Mouse (Mus musculus) intestine, embryonic 16.5 days (tissue): ENCODE data around the gene Tmprss6. TPM values are rescaled to one million over a fixed set of nuclear protein-coding genes. Genes with fewer than 3 reads are reported as not detected.

ENCODE experiments used
- ATAC-seq: fragments of 200-750 bp; cut with Nextera tagmentation; 2 replicates; pipeline ENCODE4 v1.8.0; 2017; ENCODE audit warnings: moderate TSS enrichment, moderate library complexity
- H3K27ac ChIP-seq: fragments of 300-500 bp; sonication (generic); 2 replicates; pipeline ENCODE4 v1.5.1; 2014; ENCODE audit warnings: mild to moderate bottlenecking, low read length
- H3K27me3 ChIP-seq: fragments of 300-500 bp; sonication (generic); replicated peaks from 2 replicates; pipeline ENCODE4 v1.6.1; 2014; ENCODE audit warnings: low read length, control low read depth, mixed read lengths; ENCODE audit not compliant: control insufficient read depth, insufficient read depth
- H3K36me3 ChIP-seq: fragments of 300-500 bp; sonication (generic); 2 replicates; pipeline ENCODE4 v1.6.1; 2014; ENCODE audit warnings: low read length, control low read depth; ENCODE audit not compliant: control insufficient read depth, insufficient read depth
- H3K4me1 ChIP-seq: fragments of 300-500 bp; sonication (generic); 2 replicates; pipeline ENCODE4 v1.6.1; 2014; ENCODE audit warnings: low read length, control low read depth, mixed read lengths; ENCODE audit not compliant: control insufficient read depth, insufficient read depth
- H3K4me2 ChIP-seq: fragments of 300-500 bp; sonication (generic); 2 replicates; pipeline ENCODE4 v1.6.1; 2014; ENCODE audit warnings: low read depth, low read length, control low read depth
- H3K4me3 ChIP-seq: fragments of 300-500 bp; sonication (generic); 2 replicates; pipeline ENCODE4 v1.5.1; 2014; ENCODE audit warnings: mild to moderate bottlenecking, low read length
- H3K9ac ChIP-seq: fragments of 300-500 bp; sonication (generic); 2 replicates; pipeline ENCODE4 v1.6.1; 2014; ENCODE audit warnings: low read depth, low read length
- H3K9me3 ChIP-seq: fragments of 300-500 bp; sonication (generic); 2 replicates; pipeline ENCODE4 v1.6.1; 2016; ENCODE audit warnings: low read length, control low read depth; ENCODE audit not compliant: control insufficient read depth
- WGBS: fragments of 180-500 bp; shearing (Covaris S2); extraction: QIAGEN DNeasy Blood & Tissue Kit; methylation state at CpG from one replicate; pipeline ENCODE4 v1.1.7; 2014; 5-methylcytosine and 5-hydroxymethylcytosine counted together
- polyA plus RNA-seq: library from polyadenylated mRNA; unstranded; fragments of >200 nt; fragmentation: Nextera tagmentation; extraction: Ambion mirVana; gene quantifications from 2 replicates; pipeline ENCODE4 v1.2.1, GENCODE M21; 2015

Tmprss6 gene
- polyA plus RNA-seq, 1 experiment from 2014 or later = 0.82 TPM

GRCm38 (mm10) chr15:78508443-78508842 lies 40.0 kb upstream of the Tmprss6 start:
- Histone ChIP-seq H3K9ac (no peak overlapping the region), H3K9me3 (no peaks in the 10 kb centered on the region; the same call in 1 of the 2 replicates), H3K4me1 (no peaks in the 10 kb centered on the region), H3K4me2 (no peak overlapping the region), H3K4me3 (no peak overlapping the region), H3K27me3 (no peaks in the 10 kb centered on the region), H3K27ac (no peak overlapping the region), H3K36me3 (no peaks in the 10 kb centered on the region)
- ATAC-seq = no peak
- 67% methylated on average over 7 of the region's 7 CpGs for WGBS

GRCm38 (mm10) chr15:78505541-78505940 lies 37.1 kb upstream of the Tmprss6 start:
- H3K27ac ChIP-seq = no peak overlapping the region

DNA sequence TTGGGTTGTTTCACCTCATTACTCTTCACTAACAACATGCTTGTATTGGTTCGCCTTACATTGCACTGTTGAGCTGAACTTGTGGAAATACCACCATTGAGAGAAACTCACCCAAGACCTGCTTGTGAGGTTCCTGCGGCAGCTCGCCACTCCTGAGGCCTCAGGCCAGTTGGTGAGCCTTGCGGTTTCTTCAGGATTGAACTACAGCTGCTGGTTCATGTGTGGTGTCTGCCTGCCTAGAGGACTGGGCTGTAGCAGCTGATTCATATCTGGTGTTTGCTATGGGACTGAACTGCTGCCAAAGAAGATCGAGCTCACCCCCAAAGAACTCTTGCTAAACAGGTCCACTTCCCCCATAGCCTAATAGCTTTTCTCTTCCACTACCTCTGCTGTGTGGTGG lies 36.4 kb upstream of the Tmprss6 start:
- ATAC-seq = no peak
- Histone ChIP-seq H3K4me2 (no peak overlapping the region), H3K36me3 (no peaks in the 10 kb centered on the region), H3K4me3 (no peak overlapping the region), H3K9ac (no peak overlapping the region), H3K27me3 (no peaks in the 10 kb centered on the region), H3K4me1 (no peaks in the 10 kb centered on the region), H3K27ac (no peak overlapping the region), H3K9me3 (no peaks in the 10 kb centered on the region; the same call in 1 of the 2 replicates)
- 90% methylated on average over 5 of the region's 5 CpGs for whole genome bisulfite sequencing

More at GRCm38 (mm10) chr15:78505541-78505940, 37.1 kb upstream of the Tmprss6 start:
- H3K9me3 ChIP-seq = no peaks in the 10 kb centered on the region; the same call in 1 of the 2 replicates
- 78% methylated on average over 3 of the region's 3 CpGs for WGBS
- H3K4me3 ChIP-seq = no peak overlapping the region
- H3K4me2 ChIP-seq = no peak overlapping the region
- no peak for ATAC-seq
- no peaks in the 10 kb centered on the region for H3K36me3 ChIP-seq
- H3K4me1 ChIP-seq = no peaks in the 10 kb centered on the region
- H3K9ac ChIP-seq = no peak overlapping the region
- H3K27me3 ChIP-seq = no peaks in the 10 kb centered on the region

GRCm38 (mm10) chr15:78504013-78504412 lies 35.6 kb upstream of the Tmprss6 start:
- no peak overlapping the region for H3K4me2 ChIP-seq
- H3K4me1 ChIP-seq = no peaks in the 10 kb centered on the region
- no peak overlapping the region for H3K27ac ChIP-seq
- no peak overlapping the region for H3K9ac ChIP-seq
- H3K36me3 ChIP-seq = no peaks in the 10 kb centered on the region
- H3K4me3 ChIP-seq = no peak overlapping the region
- H3K9me3 ChIP-seq = no peaks in the 10 kb centered on the region; the same call in 1 of the 2 replicates
- WGBS = 81% methylated on average over 1 of the region's 1 CpGs
- no peak for ATAC-seq
- H3K27me3 ChIP-seq = no peaks in the 10 kb centered on the region

- WGBS = 67% methylated on average over 18 of the region's 18 CpGs
- Histone ChIP-seq H3K4me1 (no peaks in the 10 kb centered on the region), H3K4me2 (no peak overlapping the region), H3K36me3 (no peaks in the 10 kb centered on the region), H3K9ac (no peak overlapping the region), H3K4me3 (no peak overlapping the region), H3K27me3 (no peaks in the 10 kb centered on the region), H3K27ac (no peak overlapping the region), H3K9me3 (no peaks in the 10 kb centered on the region; the same call in 1 of the 2 replicates)
- no peak for ATAC-seq
These were observed 34.2 kb upstream of the Tmprss6 start for GRCm38 (mm10) chr15:78502437-78503132.

- H3K4me2 ChIP-seq = no peak within 1 kb of the TSS
- ATAC-seq = no peak
- H3K27me3 ChIP-seq = no peaks in the 10 kb centered on the region
- WGBS = 87% methylated on average over 11 of the region's 11 CpGs
- H3K9me3 ChIP-seq = no peaks in the 10 kb centered on the region
- H3K4me3 ChIP-seq = no peak within 1 kb of the TSS
- H3K36me3 ChIP-seq = no peaks in the 10 kb centered on the region
- H3K4me1 ChIP-seq = no peaks in the 10 kb centered on the region
- no peak within 1 kb of the TSS for H3K27ac ChIP-seq
- H3K9ac ChIP-seq = no peak within 1 kb of the TSS
These were observed 26.6 kb upstream of the Tmprss6 start, which contains the start of gene Il2rb for GRCm38 (mm10) chr15:78494968-78495406. TSS of gene Il2rb (minus strand) at chr15:78495271.

- Histone ChIP-seq H3K36me3 (no peaks in the 10 kb centered on the region), H3K4me3 (no peak overlapping the region), H3K27ac (no peak overlapping the region), H3K4me2 (no peak overlapping the region), H3K4me1 (no peaks in the 10 kb centered on the region), H3K27me3 (no peaks in the 10 kb centered on the region), H3K9ac (no peak overlapping the region), H3K9me3 (no peaks in the 10 kb centered on the region)
- no peak for ATAC-seq
- WGBS = 78% methylated on average over 10 of the region's 10 CpGs
These were observed 25.1 kb upstream of the Tmprss6 start for GRCm38 (mm10) chr15:78493401-78494010.

GRCm38 (mm10) chr15:78491301-78491700 lies 22.9 kb upstream of the Tmprss6 start:
- H3K27ac ChIP-seq = no peak overlapping the region
- no peak for ATAC-seq
- WGBS = 85% methylated on average over 3 of the region's 3 CpGs
- no peaks in the 10 kb centered on the region for H3K36me3 ChIP-seq
- H3K4me1 ChIP-seq = no peaks in the 10 kb centered on the region
- H3K27me3 ChIP-seq = no peaks in the 10 kb centered on the region
- H3K9me3 ChIP-seq = no peaks in the 10 kb centered on the region
- H3K4me3 ChIP-seq = no peak overlapping the region
- H3K9ac ChIP-seq = no peak overlapping the region
- no peak overlapping the region for H3K4me2 ChIP-seq

DNA sequence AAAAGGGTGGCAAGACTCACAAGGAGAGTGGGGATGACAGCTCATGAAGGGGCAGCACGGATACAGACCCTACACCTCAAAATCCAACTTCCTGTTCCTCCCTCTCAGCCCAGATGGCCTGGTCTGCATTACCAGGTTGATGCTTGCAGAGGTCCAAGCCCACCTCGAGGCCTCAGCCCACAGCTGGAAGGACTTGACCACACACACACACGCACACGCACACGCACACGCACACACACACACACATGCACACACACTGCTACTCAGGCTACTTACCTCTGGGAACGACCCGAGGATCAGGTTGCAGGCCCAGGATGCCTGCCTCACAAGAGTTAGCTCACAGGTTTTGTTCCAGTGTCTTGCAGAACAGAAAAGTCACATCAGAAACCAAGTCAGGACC lies 21.5 kb upstream of the Tmprss6 start:
- H3K9ac ChIP-seq = no peak overlapping the region
- no peak overlapping the region for H3K4me2 ChIP-seq
- H3K4me3 ChIP-seq = no peak overlapping the region
- no peaks in the 10 kb centered on the region for H3K4me1 ChIP-seq
- no peaks in the 10 kb centered on the region for H3K36me3 ChIP-seq
- no peak overlapping the region for H3K27ac ChIP-seq
- no peaks in the 10 kb centered on the region for H3K27me3 ChIP-seq
- ATAC-seq = no peak
- H3K9me3 ChIP-seq = no peaks in the 10 kb centered on the region
- 67% methylated on average over 8 of the region's 8 CpGs for WGBS
